Mouse (Mus musculus): ENCODE results near the gene Slc2a12. TPM values are rescaled to one million over a fixed set of nuclear protein-coding genes. Genes with fewer than 3 reads are reported as not detected.

Slc2a12 gene
- total and polyA plus RNA-seq, 3 experiments, result 0.01 to 0.35 TPM; not detected in 1

DNA sequence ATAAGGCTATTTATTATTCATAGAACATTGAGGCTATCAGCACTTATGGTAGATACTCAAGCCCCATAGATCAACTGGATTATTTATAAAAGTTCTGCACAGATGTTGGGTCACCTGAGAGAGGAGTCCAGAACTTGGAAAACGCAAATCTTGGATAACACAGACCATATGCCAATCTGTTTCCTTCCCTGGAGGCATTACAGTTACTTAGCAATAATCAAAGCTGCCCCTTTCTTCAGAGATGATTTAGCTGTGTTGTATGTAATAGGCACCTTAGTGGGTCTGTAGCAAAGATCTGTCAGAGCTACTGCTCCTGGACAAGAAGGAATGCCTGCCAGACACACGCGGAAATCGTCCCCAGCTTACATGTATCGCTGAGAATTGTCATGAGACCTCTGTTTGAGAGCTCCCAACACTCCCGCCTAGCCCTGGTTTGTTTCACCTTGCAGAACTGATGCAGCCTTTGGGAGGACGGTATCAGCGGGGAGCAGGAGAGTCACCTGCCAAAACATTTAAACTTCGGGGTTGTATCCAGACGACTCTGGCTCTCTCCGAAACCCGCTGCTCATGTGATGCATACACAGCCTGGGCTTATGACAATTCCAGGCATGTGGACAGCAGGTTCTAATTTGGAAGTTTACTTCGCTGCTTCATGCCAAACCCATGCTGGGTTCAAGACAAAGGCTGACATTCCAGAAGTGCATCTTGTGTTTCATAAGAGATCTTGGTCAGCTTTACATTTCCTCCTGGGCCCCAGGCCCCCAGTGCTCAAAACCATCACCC lies 31.2 kb downstream of the Slc2a12 start:
- H3K27ac ChIP-seq (ENCODE audit: control insufficient read depth, low read depth, low read length), result no peak overlapping the region
- no peak for DNase-seq (ENCODE audit: low read depth, low spot score)
- peaks cover 2% of the 10 kb centered on the region in 2 experiments; a peak in 3 of 4 replicates for H3K27me3 ChIP-seq (ENCODE audit: control insufficient read depth in 1 of 2, insufficient read depth in 2 of 2, low read length in 2 of 2)
- no peaks in the 10 kb centered on the region for H3K36me3 ChIP-seq (ENCODE audit: control insufficient read depth in 1 of 2, insufficient read depth in 2 of 2, low read length in 2 of 2)
- no peak overlapping the region for H3K4me3 ChIP-seq (ENCODE audit: control insufficient read depth in 1 of 2, insufficient read depth in 1 of 2, low read depth in 2 of 2, low read length in 2 of 2)
- H3K79me2 ChIP-seq (ENCODE audit: control insufficient read depth, insufficient read depth, low read length, poor library complexity), result no peaks in the 10 kb centered on the region
- H3K9me3 ChIP-seq (replicated peaks; ENCODE audit: insufficient read depth, low read length), result no peaks in the 10 kb centered on the region
- TF ChIP-seq SMC3 (IDR thresholded peaks at IDR 0.05; ENCODE audit: low read depth, low read length) (no peak), ZNF384 (IDR thresholded peaks at IDR 0.05; ENCODE audit: low read depth, low read length) (no peak), CHD2 (IDR thresholded peaks at IDR 0.05; ENCODE audit: low read length) (no peak), CHD1 (IDR thresholded peaks at IDR 0.05; ENCODE audit: low read depth, low read length) (no peak), RCOR1 (IDR thresholded peaks at IDR 0.05; ENCODE audit: low read depth, low read length) (no peak), MEF2A (IDR thresholded peaks at IDR 0.05; ENCODE audit: extremely low read depth, insufficient replicate concordance, low read depth, low read length, poor library complexity, severe bottlenecking) (no peak), TAL1 (IDR thresholded peaks at IDR 0.05; ENCODE audit: low read length) (no peak), HCFC1 (IDR thresholded peaks at IDR 0.05; ENCODE audit: low read depth, low read length) (no peak), CTCF (IDR thresholded peaks at IDR 0.05 in 2 of 3, conservative IDR thresholded peaks at IDR 0.05 in 1 of 3; ENCODE audit: control insufficient read depth in 1 of 3, insufficient read depth in 1 of 3, low read depth in 2 of 3, low read length in 3 of 3, poor library complexity in 1 of 3, severe bottlenecking in 1 of 3) (no peak), MXI1 (IDR thresholded peaks at IDR 0.05; ENCODE audit: low read depth, low read length) (no peak), KAT2A (conservative IDR thresholded peaks at IDR 0.05; ENCODE audit: low read depth, low read length) (no peak)
- H3K4me1 ChIP-seq (ENCODE audit: control insufficient read depth in 1 of 2, insufficient read depth in 2 of 2, low read length in 2 of 2), result no peaks in the 10 kb centered on the region
- no peak overlapping the region for H3K9ac ChIP-seq (ENCODE audit: control insufficient read depth, low read depth, low read length, poor library complexity, severe bottlenecking)

- Histone ChIP-seq H3K4me3 (ENCODE audit: control insufficient read depth in 1 of 2, insufficient read depth in 1 of 2, low read depth in 2 of 2, low read length in 2 of 2) (no peak overlapping the region), H3K27me3 (ENCODE audit: control insufficient read depth in 1 of 2, insufficient read depth in 2 of 2, low read length in 2 of 2) (no peaks in the 10 kb centered on the region), H3K9me3 (replicated peaks; ENCODE audit: insufficient read depth, low read length) (no peaks in the 10 kb centered on the region), H3K27ac (ENCODE audit: control insufficient read depth, low read depth, low read length) (no peak overlapping the region), H3K36me3 (ENCODE audit: control insufficient read depth in 1 of 2, insufficient read depth in 2 of 2, low read length in 2 of 2) (0 out of 4 replicates have a peak, but pooled peaks cover 0 to 2% of the 10 kb centered on the region in 2 experiments), H3K79me2 (ENCODE audit: control insufficient read depth, insufficient read depth, low read length, poor library complexity) (no peaks in the 10 kb centered on the region), H3K4me1 (ENCODE audit: control insufficient read depth in 1 of 2, insufficient read depth in 2 of 2, low read length in 2 of 2) (peaks cover 0 to 5% of the 10 kb centered on the region in 2 experiments; a peak in 2 of 4 replicates), H3K9ac (ENCODE audit: control insufficient read depth, low read depth, low read length, poor library complexity, severe bottlenecking) (no peak overlapping the region)
- TF ChIP-seq SIN3A (IDR thresholded peaks at IDR 0.05; ENCODE audit: low read length) (no peak), JUND (IDR thresholded peaks at IDR 0.05; ENCODE audit: low read depth, low read length) (no peak), UBTF (IDR thresholded peaks at IDR 0.05; ENCODE audit: borderline replicate concordance, insufficient read depth, low read depth, low read length) (no peak), ZNF384 (IDR thresholded peaks at IDR 0.05; ENCODE audit: low read depth, low read length) (no peak), EP300 (IDR thresholded peaks at IDR 0.05; ENCODE audit: low read depth in 1 of 2, low read length in 2 of 2) (no peak), ZMIZ1 (IDR thresholded peaks at IDR 0.05; ENCODE audit: low read depth, low read length) (no peak), MYC (IDR thresholded peaks at IDR 0.05; ENCODE audit: low read depth, low read length) (no peak), POLR2AphosphoS2 (IDR thresholded peaks at IDR 0.05; ENCODE audit: low read length) (no peak), MXI1 (IDR thresholded peaks at IDR 0.05; ENCODE audit: low read depth, low read length) (no peak), ZKSCAN1 (IDR thresholded peaks at IDR 0.05; ENCODE audit: low read depth, low read length) (no peak), ZC3H11A (IDR thresholded peaks at IDR 0.05; ENCODE audit: low read depth, low read length) (no peak)
- DNase-seq (ENCODE audit: low read depth, low spot score), result no peak
Measured at GRCm38 (mm10) chr10:22696236-22696635, 51.4 kb downstream of the Slc2a12 start.

Measured in MEL (cell line).